Mouse (Mus musculus): Measurements from ENCODE around the gene Atat1. TPM values are rescaled to one million over a fixed set of nuclear protein-coding genes. Genes with fewer than 3 reads are reported as not detected.

The Atat1 gene
- total and polyA plus RNA-seq, 3 experiments = 5.7 to 12.5 (median 10.4) TPM

DNA sequence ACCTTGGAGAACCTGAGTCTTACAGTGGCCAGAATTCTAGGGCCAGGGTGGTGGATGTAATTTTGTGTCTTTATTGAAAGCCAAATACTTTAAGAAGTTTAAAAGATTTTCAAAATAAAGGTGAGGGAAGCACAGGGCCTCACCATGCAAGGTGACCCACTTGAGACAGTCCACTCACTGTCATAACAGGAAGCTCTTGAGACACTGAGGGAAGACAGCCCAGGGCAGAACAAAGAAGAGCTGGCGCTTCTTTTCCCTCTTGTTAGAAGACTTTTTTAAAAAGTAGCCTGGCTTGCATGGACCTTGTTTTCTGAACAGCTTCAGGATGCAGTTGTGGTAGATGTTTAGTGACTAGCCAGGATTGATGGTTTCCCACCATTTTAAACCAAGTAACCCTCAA, 10.5 kb upstream of the Atat1 start:
- dilution Hi-C loops (cut with MboI; ENCODE audit: extremely low pct_ligation_motif_present, extremely low pct_unique_long_range_greater_than_20kb, low sequenced_read_pairs) = no loop called here
- Histone ChIP-seq H3K9ac (ENCODE audit: insufficient read depth, low read depth) (peak overlapping the region; percentile 46), H3K4me2 (ENCODE audit: insufficient read depth, low read depth, poor library complexity, severe bottlenecking) (peak overlapping the region; percentile 74; the same call in 1 of the 2 replicates), H3K27me3 (replicated peaks) (no peaks in the 10 kb centered on the region), H3K79me2 (replicated peaks; ENCODE audit: control insufficient read depth, extremely low read depth, insufficient read depth, poor library complexity, severe bottlenecking) (peaks cover 34% of the 10 kb centered on the region), H3K4me1 (ENCODE audit: control insufficient read depth in 1 of 2, insufficient read depth in 2 of 2) (peaks cover 6 to 47% of the 10 kb centered on the region in 2 experiments; a peak in 3 of 4 replicates), H3K4me3 (replicated peaks in 1 of 3; ENCODE audit: low read depth in 2 of 3, low read length in 2 of 3, poor library complexity in 1 of 3) (no peak overlapping the region), H3K36me3 (replicated peaks in 1 of 2; ENCODE audit: control insufficient read depth in 1 of 2, insufficient read depth in 1 of 2, low read length in 1 of 2) (peaks cover 31 to 65% of the 10 kb centered on the region in 2 experiments), H3K9me3 (replicated peaks; ENCODE audit: low read length) (no peaks in the 10 kb centered on the region), H3K27ac (ENCODE audit: insufficient read depth, low read depth) (no peak overlapping the region)
- TF ChIP-seq PAX5 (IDR thresholded peaks at IDR 0.05; ENCODE audit: low read length) (no peak), POLR2A (IDR thresholded peaks at IDR 0.05; ENCODE audit: low read depth, low read length) (0 out of 2 replicates have a peak, but pooled peaks have one; percentile 0)
- DNase-seq (ENCODE audit: extremely low read depth) = no peak
- in situ Hi-C loops (cut with MboI; ENCODE audit: low pct_ligation_motif_present, low pct_unique_long_range_greater_than_20kb, low sequenced_read_pairs) = no loop called here

DNA sequence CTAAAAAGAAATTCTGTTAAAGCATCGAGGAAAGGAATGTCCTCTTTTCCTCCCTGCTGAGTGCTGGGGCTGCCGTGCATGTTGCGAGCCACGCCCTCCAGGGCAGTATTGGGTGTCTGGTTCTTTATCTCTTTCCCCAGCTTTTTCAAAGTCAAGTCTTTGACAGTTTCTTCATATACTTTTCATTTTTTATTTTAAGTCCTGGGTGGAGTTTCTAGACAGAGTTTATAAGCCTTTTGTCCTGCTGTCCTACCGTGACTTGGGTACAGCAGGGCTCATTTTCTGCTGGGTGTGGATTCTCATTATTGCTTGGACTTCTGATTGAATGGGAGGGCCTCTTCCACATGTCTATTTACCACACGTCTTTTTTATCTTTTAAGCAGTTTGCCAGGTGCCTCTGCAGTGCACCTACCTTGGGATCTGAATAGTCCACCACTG, 10.0 kb upstream of the Atat1 start:
- dilution Hi-C loops (cut with MboI; ENCODE audit: extremely low pct_ligation_motif_present, extremely low pct_unique_long_range_greater_than_20kb, low sequenced_read_pairs) (no loop called here), in situ Hi-C loops (cut with MboI; ENCODE audit: low pct_ligation_motif_present, low pct_unique_long_range_greater_than_20kb, low sequenced_read_pairs) (no loop called here)
- peak overlapping the region; percentile 46; the same call in 1 of the 2 replicates for H3K9ac ChIP-seq (ENCODE audit: insufficient read depth, low read depth)
- H3K4me3 ChIP-seq (replicated peaks in 1 of 3; ENCODE audit: low read depth in 2 of 3, low read length in 2 of 3, poor library complexity in 1 of 3) = peak overlapping the region in 1 of 3 experiments; percentile 77
- TF ChIP-seq MXI1 (IDR thresholded peaks at IDR 0.05; ENCODE audit: low read depth, low read length) (peak; percentile 2; the same call in 1 of the 2 replicates), USF1 (IDR thresholded peaks at IDR 0.05; ENCODE audit: low read depth, low read length) (no peak)
- H3K36me3 ChIP-seq (replicated peaks in 1 of 2; ENCODE audit: control insufficient read depth in 1 of 2, insufficient read depth in 1 of 2, low read length in 1 of 2) = peaks cover 27 to 60% of the 10 kb centered on the region in 2 experiments
- peaks cover 6 to 48% of the 10 kb centered on the region in 2 experiments; a peak in 3 of 4 replicates for H3K4me1 ChIP-seq (ENCODE audit: control insufficient read depth in 1 of 2, insufficient read depth in 2 of 2)
- H3K9me3 ChIP-seq (replicated peaks; ENCODE audit: low read length) = no peaks in the 10 kb centered on the region
- no peak overlapping the region for H3K27ac ChIP-seq (ENCODE audit: insufficient read depth, low read depth)
- DNase-seq (ENCODE audit: extremely low read depth) = no peak
- peaks cover 39% of the 10 kb centered on the region for H3K79me2 ChIP-seq (replicated peaks; ENCODE audit: control insufficient read depth, extremely low read depth, insufficient read depth, poor library complexity, severe bottlenecking)
- peak overlapping the region; percentile 74; the same call in 1 of the 2 replicates for H3K4me2 ChIP-seq (ENCODE audit: insufficient read depth, low read depth, poor library complexity, severe bottlenecking)
- no peaks in the 10 kb centered on the region for H3K27me3 ChIP-seq (replicated peaks)

DNA sequence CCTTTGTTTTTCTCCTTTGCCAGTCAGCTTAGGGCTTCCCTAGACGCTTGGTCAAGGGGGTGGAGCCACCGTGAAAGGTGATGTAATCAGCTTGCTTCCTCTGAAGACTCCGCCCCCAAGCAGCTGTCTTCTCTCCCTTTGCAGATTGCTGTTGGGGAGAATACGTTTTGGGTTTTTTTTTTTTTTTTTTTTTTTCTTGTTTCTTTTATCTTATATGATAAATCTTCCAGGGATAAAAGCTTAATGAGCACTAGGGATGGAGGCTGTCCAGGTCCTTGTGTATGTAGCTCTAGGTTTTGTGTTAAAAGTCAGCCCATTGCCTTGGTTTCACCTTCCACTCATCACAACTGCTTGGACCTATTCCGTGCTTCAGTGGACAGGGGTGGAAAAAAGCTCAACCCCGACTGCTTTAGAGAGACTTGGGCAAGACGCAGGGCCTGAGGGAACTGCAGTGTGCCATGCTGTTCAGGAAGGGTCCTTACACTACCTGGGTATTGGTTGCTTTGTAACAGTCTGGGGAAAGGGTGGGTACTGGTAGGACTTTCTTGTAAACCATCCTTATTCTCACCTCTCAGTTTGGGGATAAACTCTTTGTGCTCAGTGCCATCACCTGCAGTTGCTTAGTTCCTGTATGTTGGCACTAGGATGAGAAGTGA, 9.3 kb upstream of the Atat1 start:
- peaks cover 27 to 58% of the 10 kb centered on the region in 2 experiments for H3K36me3 ChIP-seq (replicated peaks in 1 of 2; ENCODE audit: control insufficient read depth in 1 of 2, insufficient read depth in 1 of 2, low read length in 1 of 2)
- H3K27ac ChIP-seq (ENCODE audit: insufficient read depth, low read depth) = peak overlapping the region; percentile 75
- peaks cover 46% of the 10 kb centered on the region for H3K79me2 ChIP-seq (replicated peaks; ENCODE audit: control insufficient read depth, extremely low read depth, insufficient read depth, poor library complexity, severe bottlenecking)
- peak overlapping the region; percentile 100 for H3K9ac ChIP-seq (ENCODE audit: insufficient read depth, low read depth)
- H3K4me2 ChIP-seq (ENCODE audit: insufficient read depth, low read depth, poor library complexity, severe bottlenecking) = peak overlapping the region; percentile 74
- no peaks in the 10 kb centered on the region for H3K27me3 ChIP-seq (replicated peaks)
- in situ Hi-C loops (cut with MboI; ENCODE audit: low pct_ligation_motif_present, low pct_unique_long_range_greater_than_20kb, low sequenced_read_pairs) = no loop called here
- dilution Hi-C loops (cut with MboI; ENCODE audit: extremely low pct_ligation_motif_present, extremely low pct_unique_long_range_greater_than_20kb, low sequenced_read_pairs) = no loop called here
- peaks cover 6 to 55% of the 10 kb centered on the region in 2 experiments; a peak in 3 of 4 replicates for H3K4me1 ChIP-seq (ENCODE audit: control insufficient read depth in 1 of 2, insufficient read depth in 2 of 2)
- peak overlapping the region; percentile 24 to 77 (median 63) for H3K4me3 ChIP-seq (replicated peaks in 1 of 3; ENCODE audit: low read depth in 2 of 3, low read length in 2 of 3, poor library complexity in 1 of 3)
- DNase-seq (ENCODE audit: extremely low read depth) = peak; percentile 98
- H3K9me3 ChIP-seq (replicated peaks; ENCODE audit: low read length) = no peaks in the 10 kb centered on the region
- TF ChIP-seq NRF1 (IDR thresholded peaks at IDR 0.05; ENCODE audit: low read depth, low read length) (0 out of 2 replicates have a peak, but pooled peaks have one; percentile 41), ZC3H11A (IDR thresholded peaks at IDR 0.05; ENCODE audit: low read depth, low read length) (no peak), HCFC1 (IDR thresholded peaks at IDR 0.05; ENCODE audit: low read depth, low read length) (no peak; the same call in 1 of the 2 replicates), TCF12 (IDR thresholded peaks at IDR 0.05; ENCODE audit: low read depth, low read length) (peak; percentile 54; the same call in 1 of the 2 replicates), CTCF (conservative IDR thresholded peaks at IDR 0.05 in 1 of 2, IDR thresholded peaks at IDR 0.05 in 1 of 2; ENCODE audit: low read depth in 2 of 2, low read length in 2 of 2) (no peak), SMC3 (IDR thresholded peaks at IDR 0.05; ENCODE audit: low read depth, low read length) (no peak), ETS1 (conservative IDR thresholded peaks at IDR 0.05; ENCODE audit: low read depth, low read length) (peak; percentile 61), CHD2 (IDR thresholded peaks at IDR 0.05; ENCODE audit: low read length) (no peak), E2F4 (IDR thresholded peaks at IDR 0.05; ENCODE audit: insufficient replicate concordance, low read depth, low read length) (0 out of 2 replicates have a peak, but pooled peaks have one; percentile 14), POLR2A (IDR thresholded peaks at IDR 0.05; ENCODE audit: low read depth, low read length) (peak; percentile 71), ZMIZ1 (IDR thresholded peaks at IDR 0.05; ENCODE audit: low read depth, low read length) (peak; percentile 70; the same call in 1 of the 2 replicates), PAX5 (IDR thresholded peaks at IDR 0.05; ENCODE audit: low read length) (no peak), RCOR1 (conservative IDR thresholded peaks at IDR 0.05; ENCODE audit: low read depth, low read length) (no peak), SIN3A (IDR thresholded peaks at IDR 0.05; ENCODE audit: low read length) (peak; percentile 91), IRF4 (IDR thresholded peaks at IDR 0.05; ENCODE audit: low read depth, low read length) (no peak; the same call in 1 of the 2 replicates), MAX (IDR thresholded peaks at IDR 0.05; ENCODE audit: low read length) (no peak), MYC (IDR thresholded peaks at IDR 0.05; ENCODE audit: low read depth, low read length) (no peak), UBTF (IDR thresholded peaks at IDR 0.05; ENCODE audit: low read depth, low read length) (no peak), ZKSCAN1 (IDR thresholded peaks at IDR 0.05; ENCODE audit: borderline replicate concordance, low read depth, low read length) (no peak), USF1 (IDR thresholded peaks at IDR 0.05; ENCODE audit: low read depth, low read length) (no peak), MAZ (IDR thresholded peaks at IDR 0.05; ENCODE audit: low read depth, low read length) (peak; percentile 69; the same call in 1 of the 2 replicates), CHD1 (IDR thresholded peaks at IDR 0.05; ENCODE audit: low read depth, low read length) (no peak; the same call in none of the 2 replicates)

All from CH12.LX (cell line).